Mouse (Mus musculus) adrenal gland, adult 18-20 months (tissue): ENCODE results near the gene Plpp2. TPM values are rescaled to one million over a fixed set of nuclear protein-coding genes. Genes with fewer than 3 reads are reported as not detected.

Experiments
- DNase-seq, 2 experiments: peaks; one replicate each; pipeline ENCODE4 v3.0.0; 2021 to 2022; ENCODE audit warnings: low spot score in 2 of 2
- total RNA-seq, 2 experiments: library from RNA; stranded (reverse); gene quantifications; 1 replicate in 1 of 2; 2 replicates in 1 of 2; pipeline ENCODE4 v1.2.3; 2021

Gene Plpp2
- total RNA-seq, 2 experiments from 2014 or later, result 13.3 to 35.7 TPM

DNA sequence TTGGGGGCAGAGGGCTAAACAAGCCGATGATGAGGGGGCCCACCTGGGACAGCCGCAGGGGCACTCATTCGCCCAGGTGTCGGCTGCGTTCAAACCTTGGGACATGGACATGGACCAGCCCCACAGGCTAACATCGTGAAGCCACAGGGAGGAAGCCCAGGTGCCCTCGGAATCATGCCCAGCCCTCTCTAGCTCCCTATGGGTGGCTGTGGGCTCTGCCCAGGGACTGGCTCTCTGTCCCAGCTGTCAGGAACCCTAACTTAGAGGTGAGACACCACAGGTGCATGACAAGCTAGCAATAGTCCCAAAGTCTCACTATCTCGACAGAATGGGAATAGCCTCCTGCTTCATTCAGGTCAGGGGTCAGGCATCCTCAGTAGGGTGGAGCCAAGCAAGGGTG is 18.9 kb upstream of the Plpp2 start:
- peak in 1 of 2 experiments; percentile 17 for DNase-seq

- peak in 1 of 2 experiments; percentile 18 for DNase-seq
Measured at GRCm38 (mm10) chr10:79550366-79550765, 16.8 kb upstream of the Plpp2 start.

DNA sequence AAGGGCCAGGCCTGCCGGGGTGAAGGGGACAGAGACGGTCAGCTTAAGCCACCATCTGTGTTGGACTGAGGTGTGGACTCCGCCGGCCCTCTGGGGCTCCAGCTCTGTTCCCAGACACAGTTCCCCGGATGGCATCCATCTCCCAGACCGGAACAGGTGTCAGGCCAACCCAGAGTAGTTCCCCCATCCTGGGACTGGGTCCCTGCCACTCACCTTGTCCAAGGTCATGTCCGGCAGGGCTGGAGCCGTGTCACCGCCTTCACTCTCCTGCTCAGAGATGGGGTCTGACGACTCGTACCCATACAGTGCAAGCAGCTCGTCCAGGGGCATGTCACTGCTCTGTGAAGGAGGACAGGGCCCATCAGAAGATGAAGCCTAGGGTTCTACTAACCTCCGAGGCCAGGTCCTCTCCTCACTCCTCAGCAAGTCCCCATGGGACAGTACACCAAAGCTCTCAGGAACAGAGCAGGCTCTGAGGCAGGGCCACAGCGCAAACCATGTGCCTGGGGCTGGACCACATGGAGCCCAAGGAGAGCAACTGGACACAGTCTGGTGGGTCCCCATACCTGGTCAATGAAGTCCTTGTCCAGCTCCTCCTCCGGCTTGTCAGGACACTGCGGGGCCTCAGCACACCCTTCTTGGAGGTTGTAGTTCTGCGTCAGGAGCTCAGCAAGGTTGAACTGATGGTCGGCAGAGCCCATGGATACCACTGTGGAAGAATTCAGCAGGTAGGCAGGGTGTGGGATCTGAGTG is 15.6 kb upstream of the Plpp2 start:
- DNase-seq, result no peak

DNA sequence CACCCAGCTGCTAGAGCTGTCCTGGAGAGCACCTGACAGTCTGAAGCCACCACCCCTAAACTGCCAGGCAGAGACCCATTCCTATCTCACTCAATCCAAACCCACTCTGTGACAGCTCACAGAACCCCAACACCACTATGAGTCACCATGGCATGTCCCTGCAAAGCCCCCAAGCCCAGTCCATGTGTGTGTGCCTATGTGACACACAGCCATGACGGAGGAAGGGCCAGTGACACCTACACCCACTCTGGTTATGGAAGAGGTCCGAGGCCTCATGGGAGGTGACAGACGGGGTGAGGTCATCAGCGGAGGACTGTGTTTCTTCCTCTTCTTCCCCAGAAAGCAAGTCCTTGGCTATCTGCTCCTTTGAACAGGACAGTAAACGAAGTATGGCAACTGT is 14.9 kb upstream of the Plpp2 start:
- no peak for DNase-seq

GRCm38 (mm10) chr10:79547148-79547675 is 13.6 kb upstream of the Plpp2 start:
- DNase-seq, result no peak

DNA sequence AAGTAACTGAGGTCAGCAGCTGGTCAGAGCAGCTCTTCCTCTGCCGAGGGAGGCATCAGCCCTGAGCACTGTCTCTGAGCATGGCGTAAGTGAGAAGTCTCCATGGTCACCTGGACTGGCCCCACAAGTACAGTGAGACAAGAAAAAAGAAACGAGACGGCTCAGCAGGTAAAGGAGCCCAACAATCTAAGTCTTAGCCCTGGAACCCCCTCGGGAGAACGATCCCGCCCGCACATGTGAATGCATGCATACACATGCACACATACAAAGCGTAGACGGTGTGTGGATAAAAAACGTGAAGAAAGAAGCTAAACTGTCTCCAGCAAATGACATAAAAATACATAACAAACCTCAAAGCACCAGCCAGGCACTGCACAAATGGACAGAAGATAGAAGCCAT is 12.9 kb upstream of the Plpp2 start:
- no peak for DNase-seq

GRCm38 (mm10) chr10:79545891-79546290 is 12.3 kb upstream of the Plpp2 start:
- no peak for DNase-seq

- DNase-seq, result peak in 1 of 2 experiments; percentile 17
Measured at GRCm38 (mm10) chr10:79544631-79545030, 11.0 kb upstream of the Plpp2 start.

GRCm38 (mm10) chr10:79543884-79544597 is 10.4 kb upstream of the Plpp2 start:
- peak; percentile 23 to 32 for DNase-seq

- no peak for DNase-seq
Measured at GRCm38 (mm10) chr10:79542171-79542570, 8.6 kb upstream of the Plpp2 start.

DNA sequence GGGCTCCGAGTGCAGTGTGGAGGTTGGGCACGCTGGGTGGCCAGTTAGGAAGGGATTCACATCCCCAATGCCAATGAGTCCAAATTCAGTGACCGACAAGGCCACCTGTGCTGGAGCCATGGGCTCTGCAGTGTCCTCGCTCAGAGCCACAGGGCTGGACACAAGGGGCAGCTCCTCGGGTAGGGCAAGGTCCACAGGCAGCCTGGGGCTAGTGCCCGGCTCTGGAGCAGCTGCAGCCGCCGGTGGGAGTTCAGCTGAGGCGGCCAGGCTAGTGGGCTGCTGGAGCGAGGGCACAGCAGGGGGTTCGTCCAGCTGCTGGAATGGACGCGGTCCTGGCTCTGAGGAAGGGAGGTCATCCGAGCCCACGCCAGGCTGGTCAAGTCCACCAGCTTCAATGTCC is 7.9 kb upstream of the Plpp2 start:
- peak in 1 of 2 experiments; percentile 19 for DNase-seq

GRCm38 (mm10) chr10:79540746-79541145 is 7.2 kb upstream of the Plpp2 start:
- no peak for DNase-seq

GRCm38 (mm10) chr10:79539701-79540495 is 6.3 kb upstream of the Plpp2 start:
- DNase-seq, result no peak

DNA sequence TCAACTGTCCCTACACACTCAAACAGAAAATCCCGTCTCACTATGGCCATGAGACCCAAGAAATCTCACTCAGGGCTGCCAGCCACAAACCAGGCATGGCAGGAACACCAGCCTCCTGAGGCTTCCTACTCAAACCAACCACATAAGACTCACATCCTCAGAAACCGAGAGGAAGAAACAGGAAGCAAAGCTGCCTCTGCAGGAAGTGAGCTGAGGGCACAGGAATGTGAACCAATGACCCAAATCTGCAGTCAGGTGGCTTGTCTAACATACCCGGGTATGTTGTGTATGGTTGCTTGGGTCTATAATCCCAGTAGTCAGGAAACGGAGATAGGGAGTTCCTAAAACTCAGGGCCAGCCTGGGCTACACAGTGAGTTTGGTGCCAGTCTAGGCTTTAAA is 5.3 kb upstream of the Plpp2 start:
- no peak for DNase-seq

DNA sequence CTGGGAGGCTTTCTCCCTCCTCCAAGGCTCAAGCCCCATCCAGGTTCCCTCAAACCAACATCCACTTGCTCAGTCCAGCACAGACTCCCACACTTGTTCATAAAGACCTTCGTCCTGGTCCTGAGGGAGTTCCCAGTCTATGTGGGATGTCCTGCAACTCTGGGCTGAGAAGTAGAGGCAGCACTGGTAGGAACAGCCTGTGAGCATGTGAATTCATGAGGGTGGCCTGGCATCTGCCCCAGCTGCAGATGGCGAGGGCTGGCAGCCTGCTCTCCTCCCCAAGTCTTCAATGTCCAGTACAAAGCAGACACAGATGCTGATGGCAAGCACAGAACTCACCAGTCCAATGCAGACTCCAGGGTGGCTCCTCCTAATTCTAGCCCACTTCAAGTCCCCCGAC is 4.7 kb upstream of the Plpp2 start:
- DNase-seq, result no peak

GRCm38 (mm10) chr10:79537781-79538180 is 4.2 kb upstream of the Plpp2 start:
- no peak for DNase-seq

GRCm38 (mm10) chr10:79537271-79537670 is 3.7 kb upstream of the Plpp2 start:
- DNase-seq, result peak in 1 of 2 experiments; percentile 12

- DNase-seq, result peak in 1 of 2 experiments; percentile 12
Measured at GRCm38 (mm10) chr10:79536461-79537080, 3.0 kb upstream of the Plpp2 start.

GRCm38 (mm10) chr10:79535431-79535830 is 1.8 kb upstream of the Plpp2 start:
- no peak for DNase-seq

GRCm38 (mm10) chr10:79534426-79534825 is 830 bp upstream of the Plpp2 start:
- DNase-seq, result no peak

- peak in 1 of 2 experiments; percentile 1 for DNase-seq
Measured at GRCm38 (mm10) chr10:79532678-79533077, 918 bp downstream of the Plpp2 start.
